Mouse (Mus musculus) liver, embryonic 16.5 days (tissue): ENCODE measurements around the gene Rapgef1. TPM values are rescaled to one million over a fixed set of nuclear protein-coding genes. Genes with fewer than 3 reads are reported as not detected.
A peak's percentile ranks its signal among the peaks of the same experiment; 100 is the strongest.

Source experiments
- ATAC-seq: fragments of 200-750 bp; cut with Nextera tagmentation; 2 replicates; pipeline ENCODE4 v1.8.0; 2017; ENCODE audit warnings: low read depth, mild to moderate bottlenecking, moderate number of reproducible peaks, moderate library complexity
- H3K27ac ChIP-seq: fragments of 300-500 bp; sonication (generic); 2 replicates; pipeline ENCODE4 v1.5.1; 2014; ENCODE audit warnings: mild to moderate bottlenecking, low read length
- H3K27me3 ChIP-seq: fragments of 300-500 bp; sonication (generic); 2 replicates; pipeline ENCODE4 v1.6.1; 2014; ENCODE audit warnings: low read depth, low read length, mixed read lengths; ENCODE audit not compliant: control insufficient read depth, insufficient read depth
- H3K36me3 ChIP-seq: fragments of 300-500 bp; sonication (generic); 2 replicates; pipeline ENCODE4 v1.6.1; 2014; ENCODE audit warnings: mild to moderate bottlenecking; ENCODE audit not compliant: control insufficient read depth, insufficient read depth
- H3K4me1 ChIP-seq: fragments of 300-500 bp; sonication (generic); 2 replicates; pipeline ENCODE4 v1.6.1; 2014; ENCODE audit warnings: low read depth, low read length, mixed read lengths; ENCODE audit not compliant: control insufficient read depth
- H3K4me2 ChIP-seq: fragments of 300-500 bp; sonication (generic); 2 replicates; pipeline ENCODE4 v1.6.1; 2014; ENCODE audit warnings: low read depth, low read length, mixed read lengths
- H3K4me3 ChIP-seq: fragments of 300-500 bp; sonication (generic); 2 replicates; pipeline ENCODE4 v1.5.1; 2014; ENCODE audit warnings: low read depth, mild to moderate bottlenecking, low read length
- H3K9ac ChIP-seq: fragments of 300-500 bp; sonication (generic); 2 replicates; pipeline ENCODE4 v1.6.1; 2014; ENCODE audit warnings: low read depth, low read length
- H3K9me3 ChIP-seq: fragments of 300-500 bp; sonication (generic); replicated peaks from 2 replicates; pipeline ENCODE4 v1.6.1; 2016; ENCODE audit warnings: low read length; ENCODE audit not compliant: control insufficient read depth
- WGBS: fragments of 180-500 bp; shearing (Covaris S2); extraction: QIAGEN DNeasy Blood & Tissue Kit; methylation state at CpG from one replicate; pipeline ENCODE4 v1.1.7; 2014; ENCODE audit not compliant: insufficient replicate concordance; 5-methylcytosine and 5-hydroxymethylcytosine counted together
- polyA plus RNA-seq: library from polyadenylated mRNA; unstranded; fragments of >200 nt; fragmentation: Nextera tagmentation; extraction: Ambion mirVana; gene quantifications from 2 replicates; pipeline ENCODE4 v1.2.1, GENCODE M21; 2015

Rapgef1 gene
- polyA plus RNA-seq, 1 experiment from 2014 or later: 4.7 TPM

DNA sequence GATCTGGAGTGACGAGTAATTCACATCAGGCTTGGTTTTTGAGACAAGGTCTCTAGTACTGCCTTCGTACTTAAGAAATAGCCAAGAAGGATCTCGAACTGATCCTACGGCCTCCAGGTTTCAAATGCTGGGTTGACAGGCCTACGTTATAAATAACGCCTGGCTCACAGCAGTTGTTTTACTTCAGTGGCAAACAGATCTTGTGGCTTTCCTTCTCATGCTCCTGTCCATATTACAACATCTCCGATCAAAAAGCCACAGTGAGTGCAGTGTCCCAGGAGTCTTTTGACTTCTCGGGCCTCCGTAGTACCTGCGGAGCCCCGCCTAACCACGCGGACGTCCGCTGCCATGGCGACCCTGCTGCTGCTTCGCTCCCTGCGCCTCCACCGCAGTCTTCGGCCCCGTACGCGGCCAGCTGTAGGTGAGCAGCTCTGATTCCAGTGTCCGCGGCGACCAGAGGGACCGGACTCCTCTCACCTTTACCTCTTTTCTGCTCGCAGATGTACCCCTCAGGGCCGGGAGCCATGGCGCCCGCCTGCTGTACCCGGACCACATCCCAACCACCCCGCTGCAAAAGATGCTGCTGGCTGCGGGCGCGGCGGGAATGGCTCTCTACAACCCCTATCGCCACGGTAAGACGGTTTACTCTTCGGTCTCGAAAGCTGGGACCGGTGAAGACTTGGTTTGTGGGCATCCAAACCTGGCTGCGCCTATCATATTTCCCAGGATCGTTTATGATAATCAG, 168.6 kb downstream of the Rapgef1 start, which contains the start of gene Trub2:
Gene Trub2 (minus strand): TSS at position 566 of the 745 bp plus-strand sequence.
- WGBS: under 1% methylated on average over 45 of the region's 45 CpGs
- H3K4me1 ChIP-seq: peaks cover 13% of the 10 kb centered on the region
- no peaks in the 10 kb centered on the region for H3K9me3 ChIP-seq
- peaks cover 15% of the 10 kb centered on the region for H3K36me3 ChIP-seq
- H3K9ac ChIP-seq: peak within 1 kb of the TSS; percentile 72
- peak within 1 kb of the TSS; percentile 95 for H3K4me2 ChIP-seq
- no peaks in the 10 kb centered on the region for H3K27me3 ChIP-seq
- peak within 1 kb of the TSS; percentile 73 for H3K27ac ChIP-seq
- peak; percentile 93 for ATAC-seq
- H3K4me3 ChIP-seq: peak within 1 kb of the TSS; percentile 79

Other genes starting within 250 kb of the Rapgef1 start
- 0.22 and 0.30 TPM in 2 replicates for gene Gm13420, start 132.0 kb downstream of the Rapgef1 start, polyA plus RNA-seq
- not detected in 2 replicates for gene Gm13547, start 139.6 kb downstream of the Rapgef1 start, polyA plus RNA-seq
- 9.0 and 10.1 TPM in 2 replicates for gene Coq4, start 167.8 kb downstream of the Rapgef1 start, polyA plus RNA-seq
- 10.2 and 13.1 TPM in 2 replicates for gene Trub2, start 168.8 kb downstream of the Rapgef1 start, polyA plus RNA-seq
- gene Slc27a4, start 182.9 kb downstream of the Rapgef1 start, polyA plus RNA-seq: 2.7 and 3.3 TPM in 2 replicates
- 8.6 and 9.4 TPM in 2 replicates for gene Urm1, start 200.4 kb downstream of the Rapgef1 start, polyA plus RNA-seq
- gene Cercam, start 249.4 kb downstream of the Rapgef1 start, polyA plus RNA-seq: 32.8 and 35.6 TPM in 2 replicates